Mouse (Mus musculus) liver, embryonic 14.5 days (tissue): ENCODE data around the gene Atp13a2. TPM values are rescaled to one million over a fixed set of nuclear protein-coding genes. Genes with fewer than 3 reads are reported as not detected.

ENCODE experiments used
- ATAC-seq: fragments of 200-750 bp; cut with Nextera tagmentation; 2 replicates; pipeline ENCODE4 v1.8.0; 2017; ENCODE audit warnings: moderate number of reproducible peaks, mild to moderate bottlenecking, moderate library complexity; ENCODE audit not compliant: insufficient read depth
- DNase-seq, 3 experiments: peaks; one replicate each; pipeline ENCODE4 v3.0.0-alpha.2; 2012 to 2013; ENCODE audit warnings: low read depth in 3 of 3, low spot score in 3 of 3
- H3K27ac ChIP-seq: fragments of 300-500 bp; sonication (generic); 2 replicates; pipeline ENCODE4 v1.5.1; 2014; ENCODE audit warnings: moderate library complexity, mild to moderate bottlenecking, control low read depth, inconsistent platforms
- H3K27me3 ChIP-seq: fragments of 300-500 bp; sonication (generic); 2 replicates; pipeline ENCODE4 v1.6.1; 2014; ENCODE audit warnings: mild to moderate bottlenecking, low read length, moderate library complexity; ENCODE audit not compliant: control insufficient read depth, insufficient read depth
- H3K36me3 ChIP-seq: fragments of 300-500 bp; sonication (generic); replicated peaks from 2 replicates; pipeline ENCODE4 v1.6.1; 2014; ENCODE audit warnings: low read depth; ENCODE audit not compliant: control insufficient read depth, insufficient read depth
- H3K4me1 ChIP-seq, 2 experiments: fragments of 200-500 bp in 1 of 2; fragments of 300-500 bp in 1 of 2; sonication (generic) in 1 of 2; replicated peaks; 2 replicates each; pipeline ENCODE4 v1.6.1; 2012 to 2014; ENCODE audit warnings: antibody characterized with exemption in 1 of 2, inconsistent platforms in 1 of 2, low read length in 1 of 2; ENCODE audit not compliant: control insufficient read depth in 2 of 2, insufficient read depth in 2 of 2
- H3K4me2 ChIP-seq: fragments of 300-500 bp; sonication (generic); 2 replicates; pipeline ENCODE4 v1.6.1; 2014; ENCODE audit warnings: low read depth, mild to moderate bottlenecking, control low read depth, moderate library complexity
- H3K4me3 ChIP-seq, 2 experiments: fragments of 200-500 bp in 1 of 2; fragments of 300-500 bp in 1 of 2; sonication (generic) in 1 of 2; 2 replicates each; pipeline ENCODE4 v1.5.1; 2012 to 2014; ENCODE audit warnings: low read depth in 2 of 2, low read length in 2 of 2, mild to moderate bottlenecking in 2 of 2, control low read depth in 1 of 2, inconsistent platforms in 1 of 2, moderate library complexity in 1 of 2; ENCODE audit not compliant: insufficient read depth in 1 of 2
- H3K9ac ChIP-seq: fragments of 300-500 bp; sonication (generic); replicated peaks from 2 replicates; pipeline ENCODE4 v1.6.1; 2014; ENCODE audit warnings: mild to moderate bottlenecking, control low read depth, moderate library complexity
- H3K9me3 ChIP-seq: fragments of 300-500 bp; sonication (generic); 2 replicates; pipeline ENCODE4 v1.6.1; 2016; ENCODE audit warnings: low read length, mixed read lengths; ENCODE audit not compliant: control insufficient read depth
- CTCF ChIP-seq: IDR thresholded peaks from 2 replicates; pipeline ENCODE4 v1.5.1; 2016; ENCODE audit warnings: antibody characterized with exemption, low read depth, control low read depth
- EP300 ChIP-seq: IDR thresholded peaks from 2 replicates; pipeline ENCODE4 v1.6.1; 2016; ENCODE audit warnings: antibody characterized with exemption, low read depth
- WGBS: fragments of 180-500 bp; shearing (Covaris S2); extraction: QIAGEN DNeasy Blood & Tissue Kit; methylation state at CpG from one replicate; pipeline ENCODE4 v1.1.7; 2014; ENCODE audit not compliant: insufficient replicate concordance; 5-methylcytosine and 5-hydroxymethylcytosine counted together
- polyA plus RNA-seq, 2 experiments: library from polyadenylated mRNA; depleted of rRNA in 1 of 2; stranded (reverse) in 1 of 2; unstranded in 1 of 2; fragments of >200 nt; fragmentation: Nextera tagmentation in 1 of 2; extraction: Ambion mirVana in 1 of 2; gene quantifications; 2 replicates each; pipeline versions ENCODE4 v1.2.1 to v1.2.3; 2012 to 2014

The Atp13a2 gene
- polyA plus RNA-seq, 2 experiments, result 11.4 to 17.9 TPM

GRCm38 (mm10) chr4:141049476-141049835, 62.8 kb downstream of the Atp13a2 start:
- WGBS, result 53% methylated on average over 4 of the region's 4 CpGs

DNA sequence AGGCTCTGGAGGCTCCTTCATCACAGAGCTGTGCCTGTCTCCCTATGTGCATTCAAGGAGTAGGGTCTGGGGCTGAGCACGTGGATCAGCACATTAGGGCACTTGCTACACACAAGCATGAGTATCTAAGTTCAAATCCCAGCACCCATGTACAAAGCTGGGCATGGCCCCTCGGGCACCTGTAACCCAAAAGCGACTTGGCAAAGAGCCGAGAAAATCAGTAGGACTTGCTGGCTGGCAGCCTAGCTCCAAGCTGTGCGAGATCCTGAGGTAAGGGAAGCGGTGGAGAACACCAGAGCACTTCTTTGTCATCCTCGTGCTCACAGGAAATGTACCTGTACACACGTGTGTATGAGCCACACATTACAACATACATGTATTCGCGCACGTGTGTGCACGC, 65.8 kb downstream of the Atp13a2 start:
- H3K9me3 ChIP-seq, result no peaks in the 10 kb centered on the region
- 70% methylated on average over 12 of the region's 12 CpGs for WGBS

More at GRCm38 (mm10) chr4:141049476-141049835, 62.8 kb downstream of the Atp13a2 start:
- ATAC-seq (no peak), DNase-seq (no peak)
- Histone ChIP-seq H3K4me1 (no peaks in the 10 kb centered on the region), H3K36me3 (no peaks in the 10 kb centered on the region), H3K9me3 (no peaks in the 10 kb centered on the region), H3K4me2 (no peak overlapping the region), H3K9ac (no peak overlapping the region), H3K4me3 (no peak overlapping the region), H3K27ac (no peak overlapping the region), H3K27me3 (no peaks in the 10 kb centered on the region)
- TF ChIP-seq CTCF, result no peak

GRCm38 (mm10) chr4:141053138-141053537, 66.5 kb downstream of the Atp13a2 start:
- no peaks in the 10 kb centered on the region for H3K4me1 ChIP-seq
- no peak overlapping the region for H3K27ac ChIP-seq
- 55% methylated on average over 8 of the region's 8 CpGs for WGBS
- TF ChIP-seq CTCF (no peak), EP300 (no peak)
- no peak overlapping the region for H3K4me3 ChIP-seq
- H3K9me3 ChIP-seq, result no peaks in the 10 kb centered on the region
- no peaks in the 10 kb centered on the region for H3K36me3 ChIP-seq
- DNase-seq (no peak), ATAC-seq (no peak)
- no peak overlapping the region for H3K4me2 ChIP-seq
- H3K27me3 ChIP-seq, result no peaks in the 10 kb centered on the region
- H3K9ac ChIP-seq, result no peak overlapping the region

More for the DNA sequence above, 65.8 kb downstream of the Atp13a2 start:
- TF ChIP-seq EP300 (no peak), CTCF (no peak)
- ATAC-seq, result no peak
- Histone ChIP-seq H3K4me1 (no peaks in the 10 kb centered on the region), H3K9ac (no peak overlapping the region), H3K36me3 (no peaks in the 10 kb centered on the region), H3K27ac (no peak overlapping the region), H3K4me3 (no peak overlapping the region), H3K4me2 (no peak overlapping the region), H3K27me3 (no peaks in the 10 kb centered on the region)
- DNase-seq, result no peak

GRCm38 (mm10) chr4:141053568-141054161, 67.0 kb downstream of the Atp13a2 start:
- no peak overlapping the region for H3K4me2 ChIP-seq
- no peak for DNase-seq
- H3K27ac ChIP-seq, result no peak overlapping the region
- TF ChIP-seq EP300 (no peak), CTCF (no peak)
- no peaks in the 10 kb centered on the region for H3K4me1 ChIP-seq
- no peaks in the 10 kb centered on the region for H3K27me3 ChIP-seq
- WGBS, result 61% methylated on average over 17 of the region's 17 CpGs
- H3K9me3 ChIP-seq, result no peaks in the 10 kb centered on the region
- H3K4me3 ChIP-seq, result no peak overlapping the region
- ATAC-seq, result no peak
- no peaks in the 10 kb centered on the region for H3K36me3 ChIP-seq
- H3K9ac ChIP-seq, result no peak overlapping the region

Other genes with a start within 250 kb of the Atp13a2 start
- not detected in 2 replicates for gene Padi6, start 244.2 kb upstream of the Atp13a2 start, polyA plus RNA-seq (2012; rRNA removed)
- not detected in 2 replicates for gene Padi6, start 244.2 kb upstream of the Atp13a2 start, polyA plus RNA-seq (2014; fragmentation: Nextera tagmentation; extraction: Ambion mirVana)
- 0.37 and 0.58 TPM in 2 replicates for gene Padi4, start 212.6 kb upstream of the Atp13a2 start, polyA plus RNA-seq (2012; rRNA removed)
- gene Padi4, start 212.6 kb upstream of the Atp13a2 start, polyA plus RNA-seq (2014; fragmentation: Nextera tagmentation; extraction: Ambion mirVana), result 0.34 and 0.52 TPM in 2 replicates
- gene Padi3, start 176.2 kb upstream of the Atp13a2 start, polyA plus RNA-seq (2012; rRNA removed), result 0.11 and 0.17 TPM in 2 replicates
- 0.13 and 0.25 TPM in 2 replicates for gene Padi3, start 176.2 kb upstream of the Atp13a2 start, polyA plus RNA-seq (2014; fragmentation: Nextera tagmentation; extraction: Ambion mirVana)
- gene Padi1, start 141.1 kb upstream of the Atp13a2 start, polyA plus RNA-seq (2012; rRNA removed), result 0.01 and 0.02 TPM in 2 replicates
- gene Padi1, start 141.1 kb upstream of the Atp13a2 start, polyA plus RNA-seq (2014; fragmentation: Nextera tagmentation; extraction: Ambion mirVana), result 0.06 TPM in 1 of 2 replicates, not detected in the other
- 0.87 and 1.0 TPM in 2 replicates for gene Padi2, start 80.5 kb upstream of the Atp13a2 start, polyA plus RNA-seq (2012; rRNA removed)
- 1.7 and 1.8 TPM in 2 replicates for gene Padi2, start 80.5 kb upstream of the Atp13a2 start, polyA plus RNA-seq (2014; fragmentation: Nextera tagmentation; extraction: Ambion mirVana)
- 68.1 and 86.1 TPM in 2 replicates for gene Sdhb, start 25.7 kb upstream of the Atp13a2 start, polyA plus RNA-seq (2012; rRNA removed)
- gene Sdhb, start 25.7 kb upstream of the Atp13a2 start, polyA plus RNA-seq (2014; fragmentation: Nextera tagmentation; extraction: Ambion mirVana), result 201 and 211 TPM in 2 replicates
- 7.1 and 10.5 TPM in 2 replicates for gene Mfap2, start 23.5 kb downstream of the Atp13a2 start, polyA plus RNA-seq (2012; rRNA removed)
- 11.0 and 11.6 TPM in 2 replicates for gene Mfap2, start 23.5 kb downstream of the Atp13a2 start, polyA plus RNA-seq (2014; fragmentation: Nextera tagmentation; extraction: Ambion mirVana)
- 1.3 and 1.7 TPM in 2 replicates for gene Crocc, start 73.7 kb downstream of the Atp13a2 start, polyA plus RNA-seq (2012; rRNA removed)
- 0.35 and 0.53 TPM in 2 replicates for gene Crocc, start 73.7 kb downstream of the Atp13a2 start, polyA plus RNA-seq (2014; fragmentation: Nextera tagmentation; extraction: Ambion mirVana)
- 58.9 and 60.3 TPM in 2 replicates for gene Necap2, start 91.5 kb downstream of the Atp13a2 start, polyA plus RNA-seq (2012; rRNA removed)
- gene Necap2, start 91.5 kb downstream of the Atp13a2 start, polyA plus RNA-seq (2014; fragmentation: Nextera tagmentation; extraction: Ambion mirVana), result 88.7 and 99.5 TPM in 2 replicates
- gene Spata21, start 101.5 kb downstream of the Atp13a2 start, polyA plus RNA-seq (2012; rRNA removed), result 0.03 TPM in 1 of 2 replicates, not detected in the other
- gene Spata21, start 101.5 kb downstream of the Atp13a2 start, polyA plus RNA-seq (2014; fragmentation: Nextera tagmentation; extraction: Ambion mirVana), result not detected in 2 replicates
- gene Szrd1, start 152.9 kb downstream of the Atp13a2 start, polyA plus RNA-seq (2012; rRNA removed), result 13.3 and 14.2 TPM in 2 replicates
- 14.3 and 17.2 TPM in 2 replicates for gene Szrd1, start 152.9 kb downstream of the Atp13a2 start, polyA plus RNA-seq (2014; fragmentation: Nextera tagmentation; extraction: Ambion mirVana)
- gene Fbxo42, start 161.0 kb downstream of the Atp13a2 start, polyA plus RNA-seq (2012; rRNA removed), result 7.5 and 8.3 TPM in 2 replicates
- gene Fbxo42, start 161.0 kb downstream of the Atp13a2 start, polyA plus RNA-seq (2014; fragmentation: Nextera tagmentation; extraction: Ambion mirVana), result 17.6 and 20.6 TPM in 2 replicates
- 0.78 and 0.87 TPM in 2 replicates for gene Rsg1, start 227.1 kb downstream of the Atp13a2 start, polyA plus RNA-seq (2012; rRNA removed)
- gene Rsg1, start 227.1 kb downstream of the Atp13a2 start, polyA plus RNA-seq (2014; fragmentation: Nextera tagmentation; extraction: Ambion mirVana), result 0.56 and 1.2 TPM in 2 replicates